Mouse (Mus musculus) small intestine, adult 2 months (tissue): ENCODE data around the gene Akr1b10.
A peak's percentile ranks its signal among the peaks of the same experiment; 100 is the strongest.

Source experiments
- CTCF ChIP-seq: fragments of 200-500 bp; IDR thresholded peaks from 2 replicates; pipeline ENCODE4 v1.5.1; 2012; ENCODE audit warnings: low read depth, mild to moderate bottlenecking, control low read depth, inconsistent platforms, low read length, moderate library complexity, mixed read lengths; ENCODE audit not compliant: insufficient replicate concordance, insufficient read length; ENCODE audit errors: extremely low read depth
- POLR2A ChIP-seq: fragments of 200-500 bp; IDR thresholded peaks from 2 replicates; pipeline ENCODE4 v1.6.1; 2012; ENCODE audit warnings: low read depth, mild to moderate bottlenecking, control low read depth, inconsistent platforms, low read length, moderate library complexity

- TF ChIP-seq CTCF (peak; percentile 96; the same call in 1 of the 2 replicates), POLR2A (0 out of 2 replicates have a peak, but pooled peaks have one; percentile 5)
Measured at GRCm38 (mm10) chr6:34346096-34346898, 37.7 kb upstream of the Akr1b10 start.
